Mouse (Mus musculus) gastrocnemius, postnatal 25 days (tissue): ENCODE measurements around the gene Arl4d. TPM values are rescaled to one million over a fixed set of nuclear protein-coding genes. Genes with fewer than 3 reads are reported as not detected.
"Not testable (repeated sequence)": the region's sequence is repeated elsewhere in the genome, so short reads cannot be mapped to it uniquely, and the experiment has no call there.

ENCODE experiments used
- DNase-seq: peaks from one replicate; pipeline ENCODE4 v3.0.0; 2022
- long read RNA-seq, 2 experiments: library from polyadenylated mRNA; stranded (forward); transcript quantifications; one replicate each; pipeline ENCODE4 v2.0.0; 2021
- total RNA-seq, 2 experiments: library from RNA; stranded (reverse); gene quantifications; 1 replicate in 1 of 2; 2 replicates in 1 of 2; pipeline ENCODE4 v1.2.3; 2021

The Arl4d gene
- total RNA-seq, result 1 to 10 TPM; 5.7 to 5.8 TPM
- long read RNA-seq, experiment 1, partial matches to known transcripts, result 0 of 1 reads
- long read RNA-seq, experiment 1, other reads (novel, unspliced or antisense), result 0 of 1 reads
- long read RNA-seq, experiment 2, partial matches to known transcripts, result 0 of 1 reads
- long read RNA-seq, experiment 2, other reads (novel, unspliced or antisense), result 0 of 1 reads

- peak; percentile 91 for DNase-seq
Measured at GRCm38 (mm10) chr11:101664825-101665635, at the start of gene Arl4d. Gene Arl4d (plus strand): TSS chr11:101665541.

GRCm38 (mm10) chr11:101616104-101616503 lies 49.2 kb upstream of the Arl4d start:
- no peak for DNase-seq

GRCm38 (mm10) chr11:101616948-101617767 lies 48.2 kb upstream of the Arl4d start:
- DNase-seq, result no peak

- DNase-seq, result no peak
Measured at GRCm38 (mm10) chr11:101617849-101618248, 47.5 kb upstream of the Arl4d start.

GRCm38 (mm10) chr11:101618596-101618995 lies 46.7 kb upstream of the Arl4d start:
- DNase-seq, result no peak

- not testable (repeated sequence) for DNase-seq
Measured at GRCm38 (mm10) chr11:101620022-101620655, 45.2 kb upstream of the Arl4d start.

- no peak for DNase-seq
Measured at GRCm38 (mm10) chr11:101626649-101626994, 38.7 kb upstream of the Arl4d start.

GRCm38 (mm10) chr11:101626995-101627856 lies 38.1 kb upstream of the Arl4d start, which contains the start of gene Rdm1:
Gene Rdm1 (plus strand): TSS chr11:101627195.
- DNase-seq, result peak; percentile 69

GRCm38 (mm10) chr11:101627857-101628559 lies 37.3 kb upstream of the Arl4d start:
- peak; percentile 77 for DNase-seq

- not testable (repeated sequence) for DNase-seq
Measured at GRCm38 (mm10) chr11:101628733-101629417, 36.5 kb upstream of the Arl4d start.

GRCm38 (mm10) chr11:101635660-101636059 lies 29.7 kb upstream of the Arl4d start:
- no peak for DNase-seq

- DNase-seq, result no peak
Measured at GRCm38 (mm10) chr11:101639761-101640160, 25.6 kb upstream of the Arl4d start.

GRCm38 (mm10) chr11:101640857-101641709 lies 24.3 kb upstream of the Arl4d start:
- peak; percentile 73 for DNase-seq

- DNase-seq, result not testable (repeated sequence)
Measured at GRCm38 (mm10) chr11:101641710-101642642, 23.4 kb upstream of the Arl4d start.

GRCm38 (mm10) chr11:101642931-101643330 lies 22.4 kb upstream of the Arl4d start:
- DNase-seq, result no peak

GRCm38 (mm10) chr11:101644591-101644990 lies 20.8 kb upstream of the Arl4d start:
- DNase-seq, result no peak

GRCm38 (mm10) chr11:101645043-101645410 lies 20.3 kb upstream of the Arl4d start:
- DNase-seq, result not testable (repeated sequence)
